Mouse (Mus musculus) liver, embryonic 14.5 days (tissue): ENCODE data around the gene Kcnma1.

Source experiments
- CTCF ChIP-seq: IDR thresholded peaks from 2 replicates; pipeline ENCODE4 v1.5.1; 2016; ENCODE audit warnings: antibody characterized with exemption, low read depth, control low read depth
- EP300 ChIP-seq: IDR thresholded peaks from 2 replicates; pipeline ENCODE4 v1.6.1; 2016; ENCODE audit warnings: antibody characterized with exemption, low read depth

- TF ChIP-seq CTCF (no peak), EP300 (no peak)
Observed at GRCm38 (mm10) chr14:23633011-23633595, 381.2 kb downstream of the Kcnma1 start.
